Mouse (Mus musculus) left cerebral cortex, adult 18-20 months (tissue): ENCODE data around the gene Phf20. TPM values are rescaled to one million over a fixed set of nuclear protein-coding genes. Genes with fewer than 3 reads are reported as not detected.
A peak's percentile ranks its signal among the peaks of the same experiment; 100 is the strongest.

Experiments
- DNase-seq, 2 experiments: peaks; one replicate each; pipeline ENCODE4 v3.0.0; 2021 to 2022; ENCODE audit warnings: low spot score in 2 of 2, mixed read lengths in 1 of 2
- total RNA-seq, 2 experiments: library from RNA; stranded (reverse); gene quantifications; 2 replicates each; pipeline ENCODE4 v1.2.3; 2021

Phf20 gene
- total RNA-seq, 2 experiments from 2014 or later, result 87.7 to 97.8 TPM

DNA sequence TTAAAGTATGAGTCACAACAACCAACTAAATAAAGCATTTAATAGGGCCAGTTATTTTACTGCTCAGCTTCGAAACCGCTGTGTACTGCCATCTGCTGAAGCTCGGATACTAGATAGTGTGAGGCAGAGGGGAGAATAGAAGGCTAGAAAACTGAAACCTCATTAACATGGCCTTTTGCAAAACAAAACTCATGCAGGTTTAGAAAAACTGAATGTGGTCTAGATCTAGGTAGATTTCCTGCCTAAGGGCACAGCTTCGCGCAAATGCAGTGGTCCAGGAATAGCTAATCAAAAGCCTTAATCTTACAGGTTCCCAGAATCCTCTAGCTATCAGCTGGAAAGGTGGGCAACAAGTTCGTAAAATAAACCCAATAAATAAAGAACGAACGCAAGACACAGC is 115.2 kb downstream of the Phf20 start:
- DNase-seq, result no peak

DNA sequence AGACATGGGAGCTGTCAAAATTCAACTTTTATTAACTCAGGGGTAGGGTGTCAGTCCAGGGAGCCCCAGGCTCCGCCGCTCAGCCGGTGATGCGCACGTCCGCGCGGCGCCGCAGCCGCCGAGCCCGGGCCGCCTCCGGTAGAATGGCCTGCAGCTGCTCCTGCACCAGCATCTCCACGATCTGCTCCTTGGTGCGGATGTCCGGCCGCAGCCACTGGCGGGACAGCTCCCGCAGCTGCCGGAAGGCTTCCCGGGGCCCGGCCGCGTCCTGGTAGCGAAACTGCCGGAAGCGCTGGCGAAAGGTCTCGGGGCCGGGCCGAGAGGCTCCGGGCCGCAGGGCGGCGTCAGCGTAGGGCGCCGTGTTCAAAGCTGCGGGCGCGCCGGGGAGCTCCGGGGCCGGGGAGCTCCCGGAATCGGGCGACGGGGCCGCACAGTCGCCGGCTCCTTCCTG is 115.6 kb downstream of the Phf20 start:
- peak; percentile 40 to 56 for DNase-seq

DNA sequence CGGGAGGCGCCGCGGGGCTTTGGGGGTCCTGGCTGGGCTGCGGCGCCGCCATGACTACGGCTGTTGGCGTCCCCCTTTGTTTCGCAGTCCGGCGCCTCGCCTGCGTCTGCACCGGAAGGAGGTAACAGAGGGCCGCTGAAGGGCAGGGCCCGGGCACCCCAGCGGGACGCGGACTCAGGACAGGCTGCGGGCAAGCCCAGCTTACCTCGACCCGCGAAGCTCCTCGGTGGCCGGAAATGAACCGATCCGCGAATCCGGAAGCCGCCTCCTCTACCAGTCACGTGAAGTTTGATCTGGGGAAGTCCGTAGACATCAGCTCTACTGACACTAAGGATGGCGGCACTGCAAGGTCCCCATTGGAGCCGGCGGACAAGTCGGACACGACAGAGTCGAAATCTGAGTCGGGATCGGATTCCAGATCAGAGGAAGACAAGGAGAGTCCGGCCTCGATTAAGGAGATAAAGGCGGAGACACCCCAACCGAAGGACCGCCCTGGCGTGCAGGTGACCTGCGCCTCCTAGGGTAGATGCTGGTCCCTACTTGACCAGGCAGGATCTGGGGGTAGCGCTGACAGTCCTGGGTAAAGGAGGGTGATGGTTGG is 116.1 kb downstream of the Phf20 start, which contains the start of the genes Cnbd2 and Scand1:
Gene Cnbd2, plus strand, starts transcription at position 3 of the 601 bp plus-strand sequence.
Gene Scand1, minus strand, starts transcription at position 408 of the 601 bp plus-strand sequence.
- peak; percentile 81 to 87 for DNase-seq

DNA sequence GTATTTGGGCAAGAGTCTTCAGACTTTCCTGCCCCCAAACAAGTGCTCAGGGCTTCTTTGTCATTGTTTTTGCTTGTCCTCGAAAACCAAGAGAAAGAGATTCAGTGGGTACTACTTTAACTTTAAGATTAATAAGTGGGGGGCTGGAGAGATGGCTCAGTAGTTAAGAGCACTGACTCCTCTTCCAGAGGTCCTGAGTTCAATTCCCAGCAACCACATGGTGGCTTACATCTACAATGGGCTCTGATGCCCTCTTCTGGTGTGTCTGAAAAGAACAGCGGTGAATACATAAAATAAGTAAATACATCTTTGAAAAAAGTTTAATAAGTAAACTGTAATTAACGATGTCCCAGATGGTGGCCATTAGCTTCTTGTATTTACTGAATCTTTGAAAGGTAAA is 116.9 kb downstream of the Phf20 start:
- no peak for DNase-seq

DNA sequence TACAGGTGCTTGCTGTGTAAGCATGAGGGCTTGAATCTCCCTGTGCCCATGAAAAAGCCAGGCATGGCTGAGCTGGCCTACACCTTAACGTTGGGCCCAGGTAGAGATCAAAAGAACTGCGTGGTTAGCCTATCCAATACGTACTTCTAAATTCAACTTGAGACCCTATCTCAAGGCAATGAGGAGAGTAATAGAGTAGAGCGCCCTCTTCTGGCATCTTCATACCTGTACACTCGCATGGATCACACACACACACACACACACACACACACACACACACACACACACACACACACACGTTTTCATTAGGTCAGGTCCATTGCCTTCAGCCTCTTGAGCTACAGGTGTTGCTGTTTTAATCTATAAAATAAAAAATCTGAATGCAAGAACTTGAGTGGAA is 118.5 kb downstream of the Phf20 start:
- no peak for DNase-seq

DNA sequence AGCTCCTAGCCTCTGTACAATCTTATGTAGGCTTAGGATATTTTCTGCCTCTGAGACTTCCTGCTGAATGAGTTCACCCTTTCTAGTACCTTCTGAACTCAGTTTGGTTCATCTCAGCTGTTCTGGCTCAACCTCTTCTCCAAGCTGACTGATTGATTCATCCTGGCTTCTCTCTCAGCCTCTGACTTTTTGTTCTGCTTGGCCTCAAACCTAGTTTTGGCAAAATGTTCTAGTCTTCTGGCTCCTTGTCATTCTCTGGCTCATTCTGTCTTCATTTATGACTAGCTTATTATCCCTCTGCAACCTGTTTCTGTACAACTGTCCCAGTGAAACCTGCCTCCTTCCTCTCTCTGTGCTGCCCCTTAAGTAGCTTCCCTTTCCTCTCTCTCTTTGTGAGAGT is 122.2 kb downstream of the Phf20 start:
- no peak for DNase-seq

DNA sequence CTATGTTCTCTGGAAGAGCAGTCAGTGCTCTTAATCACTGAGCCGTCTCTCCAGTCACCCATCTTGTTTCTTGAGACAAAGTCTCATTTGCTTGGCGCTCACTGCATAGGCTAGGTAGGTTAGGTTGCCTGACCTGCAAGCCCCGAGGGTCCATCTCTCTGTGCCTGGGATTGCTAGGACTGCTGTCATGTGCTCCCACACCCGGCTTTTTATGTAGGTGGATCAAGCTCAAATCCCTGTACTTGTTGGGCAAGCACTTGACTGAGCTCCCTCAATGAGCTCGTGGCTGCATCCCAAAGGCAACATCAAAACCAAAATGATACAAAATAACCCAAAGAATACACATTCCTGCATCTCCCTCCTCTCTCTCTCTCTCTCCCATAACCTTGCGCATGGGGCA is 125.3 kb downstream of the Phf20 start:
- DNase-seq, result no peak

DNA sequence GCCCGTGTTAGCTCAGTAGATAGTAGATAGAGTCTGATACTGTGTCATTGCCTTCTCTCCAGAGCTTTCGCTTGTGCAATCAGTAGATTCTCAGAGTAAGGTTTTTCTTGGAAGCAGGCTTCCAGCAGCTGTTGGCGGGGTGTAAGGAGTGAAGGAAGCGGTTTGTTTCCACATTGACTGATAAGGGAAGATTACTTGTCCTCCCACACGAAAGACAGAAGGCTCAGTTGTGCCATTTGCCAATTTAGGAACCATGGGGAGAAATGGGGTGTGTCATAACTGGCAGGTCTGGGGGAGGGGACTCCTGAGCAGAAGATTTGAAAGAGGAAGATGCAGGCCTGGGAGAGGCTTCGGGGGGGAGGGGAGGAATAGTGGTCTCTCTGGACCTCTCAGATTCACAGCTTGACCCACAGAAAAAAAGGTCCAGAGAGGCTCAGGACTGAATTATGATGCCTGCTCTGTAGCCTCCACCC is 127.9 kb downstream of the Phf20 start:
- peak; percentile 25 to 34 for DNase-seq

DNA sequence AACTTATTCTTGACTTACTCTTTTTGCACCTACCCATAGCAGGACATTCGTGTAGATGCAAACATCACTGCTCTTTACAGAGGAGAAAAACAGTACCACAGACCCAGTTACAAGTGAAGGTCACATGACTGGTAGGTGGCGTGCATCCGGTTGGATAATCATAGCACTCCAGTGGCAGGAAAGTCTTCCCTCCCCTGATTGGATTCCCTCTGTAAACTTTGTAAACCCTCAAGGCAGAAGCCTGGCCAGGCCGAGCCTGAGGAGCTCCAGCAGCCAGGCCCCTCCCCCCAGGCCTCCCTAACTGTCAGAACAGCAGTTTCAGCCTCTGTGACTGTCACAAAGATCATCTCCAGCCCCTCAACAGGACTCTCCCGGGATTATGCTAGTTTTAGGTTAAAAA is 128.4 kb downstream of the Phf20 start:
- no peak for DNase-seq

DNA sequence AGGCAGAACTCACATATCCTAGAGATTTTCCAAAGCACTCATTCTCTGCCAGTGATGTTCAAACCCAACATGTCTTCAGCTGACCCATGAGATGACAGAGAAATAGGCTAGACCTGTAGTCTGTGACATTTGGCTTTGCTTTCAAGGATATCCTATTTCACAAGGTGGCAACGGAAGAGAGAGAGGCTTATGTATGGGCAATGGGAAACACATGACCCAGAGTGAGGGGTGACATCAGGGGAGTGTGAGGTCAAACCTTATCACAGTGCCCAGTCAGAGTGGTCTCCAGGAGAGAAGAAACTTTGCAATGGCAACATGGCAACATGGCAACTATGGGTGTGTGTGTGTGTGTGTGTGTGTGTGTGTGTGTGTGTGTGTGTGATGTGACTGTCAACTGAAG is 134.4 kb downstream of the Phf20 start:
- DNase-seq, result no peak

DNA sequence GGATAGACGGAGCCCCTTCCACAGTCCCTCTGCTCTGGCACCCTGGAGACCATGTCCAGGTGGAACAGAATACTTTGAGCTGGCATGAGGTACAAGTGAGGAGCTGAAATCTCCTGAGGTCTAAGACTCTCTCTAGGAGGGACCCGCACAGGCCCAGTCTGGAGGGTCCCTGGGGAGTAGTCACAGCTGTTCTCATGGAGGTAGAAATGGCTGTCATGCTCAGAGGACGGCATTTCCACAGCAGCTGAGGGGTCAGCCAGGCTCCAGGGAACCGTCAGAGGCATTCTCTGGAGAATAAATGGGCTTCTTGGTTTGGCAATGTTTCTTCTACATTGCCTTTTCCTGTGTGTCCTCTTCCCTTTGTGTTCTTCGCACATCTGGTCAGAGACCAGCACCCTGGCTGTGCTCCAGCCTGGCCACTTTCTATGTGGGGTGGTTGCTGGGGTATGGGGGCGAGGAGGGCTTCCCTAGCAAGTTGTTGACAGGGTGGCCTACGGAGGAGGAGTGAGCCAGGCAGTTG is 135.2 kb downstream of the Phf20 start:
- no peak for DNase-seq

DNA sequence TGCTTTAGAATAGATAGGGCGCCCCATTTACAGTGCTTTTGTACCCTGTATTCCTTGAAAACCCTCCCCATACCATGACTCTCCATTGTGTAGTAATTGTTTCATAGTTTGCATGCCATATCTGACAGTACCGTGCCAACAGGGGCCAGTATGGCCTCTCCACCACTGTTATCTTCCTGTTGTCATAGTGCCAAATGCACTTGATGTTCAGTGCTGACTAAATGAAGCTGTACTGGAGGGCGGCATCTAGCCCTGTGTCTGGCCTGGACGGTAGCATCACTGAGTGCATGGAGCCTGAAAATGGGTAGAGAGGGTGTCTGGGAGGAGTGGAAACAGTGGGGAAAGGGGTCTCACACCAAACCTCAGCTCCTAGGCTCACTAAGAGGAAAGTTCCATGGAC is 143.8 kb downstream of the Phf20 start:
- no peak for DNase-seq

DNA sequence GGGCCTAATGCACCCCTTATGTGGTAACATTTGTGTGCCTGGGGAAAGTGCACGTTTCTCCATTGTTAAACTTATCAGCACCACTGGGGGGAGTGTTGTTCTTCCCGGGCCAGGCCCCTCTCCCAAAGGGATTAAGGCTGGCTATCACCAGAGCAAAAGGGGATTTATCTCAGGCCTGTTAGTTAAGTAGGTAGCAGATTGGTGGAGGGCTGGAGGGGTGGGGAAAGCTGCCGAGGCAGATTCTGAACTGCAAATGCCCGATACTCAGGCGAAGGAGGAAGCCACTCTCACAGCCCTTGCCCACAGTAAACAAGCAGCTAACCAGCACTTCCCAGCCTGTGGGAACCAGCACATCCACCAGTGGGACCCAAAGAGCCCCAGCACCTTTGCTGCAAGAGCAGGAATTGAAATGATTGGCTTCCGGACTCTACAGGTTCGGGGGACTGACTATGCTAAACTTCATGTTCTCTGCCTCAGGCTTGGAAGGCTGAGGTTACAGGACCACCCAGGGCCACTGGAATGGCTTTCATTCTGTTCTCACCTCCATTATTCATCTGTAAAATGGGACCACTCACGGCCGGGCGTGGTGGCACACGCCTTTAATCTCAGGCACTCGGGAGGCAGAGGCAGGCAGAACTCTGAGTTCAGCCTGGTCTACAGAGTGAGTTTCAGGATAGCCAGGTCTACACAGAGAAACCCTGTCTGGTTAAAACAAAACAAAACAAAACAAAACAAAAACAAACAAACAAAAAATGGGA is 148.7 kb downstream of the Phf20 start:
- no peak for DNase-seq

DNA sequence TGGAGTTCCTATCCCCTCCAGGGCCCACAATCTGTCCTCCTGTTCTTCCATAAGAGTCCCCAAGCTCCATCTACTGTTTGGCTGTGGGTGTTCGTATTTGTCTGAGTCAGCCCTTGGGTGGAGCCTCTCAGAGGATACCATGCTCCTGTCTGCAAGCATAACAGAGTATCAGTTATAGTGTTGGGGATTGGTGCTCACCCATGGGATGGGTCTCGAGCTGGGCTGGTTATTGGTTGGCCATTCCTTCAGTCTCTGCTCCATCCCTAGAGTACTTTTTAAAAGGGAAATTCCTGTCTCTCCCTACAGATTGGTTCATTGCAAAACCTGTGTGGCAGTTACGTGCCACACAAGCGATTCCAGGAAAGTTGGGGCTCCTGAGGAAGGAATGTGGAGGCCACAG is 152.5 kb downstream of the Phf20 start:
- no peak for DNase-seq

DNA sequence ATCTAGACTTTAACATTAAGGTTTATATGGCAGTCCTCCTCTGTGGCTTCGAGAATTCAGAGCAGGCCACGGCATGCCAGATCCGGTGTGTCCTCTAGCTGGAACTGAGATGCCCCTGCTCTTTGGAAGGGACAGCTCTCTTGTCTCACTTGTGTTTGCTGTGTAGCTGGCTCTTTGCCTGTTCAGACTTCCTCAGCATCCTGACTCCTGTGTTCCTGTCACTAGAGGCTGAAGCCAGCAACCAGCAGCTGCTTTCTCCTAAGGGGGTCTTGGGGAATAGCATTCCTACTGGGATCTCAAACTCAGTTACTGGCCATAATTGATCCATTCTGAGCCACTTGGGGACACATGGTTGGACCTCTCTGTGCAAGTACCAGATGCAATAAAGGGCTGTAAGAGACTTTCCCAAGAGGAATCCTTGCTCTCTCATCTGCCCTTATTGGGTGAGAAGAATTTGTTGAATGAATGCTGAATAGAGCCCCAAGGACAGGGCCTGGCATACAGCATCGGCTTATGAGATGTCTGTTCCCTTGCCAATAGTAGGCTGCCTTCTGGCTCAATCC is 153.1 kb downstream of the Phf20 start:
- no peak for DNase-seq

DNA sequence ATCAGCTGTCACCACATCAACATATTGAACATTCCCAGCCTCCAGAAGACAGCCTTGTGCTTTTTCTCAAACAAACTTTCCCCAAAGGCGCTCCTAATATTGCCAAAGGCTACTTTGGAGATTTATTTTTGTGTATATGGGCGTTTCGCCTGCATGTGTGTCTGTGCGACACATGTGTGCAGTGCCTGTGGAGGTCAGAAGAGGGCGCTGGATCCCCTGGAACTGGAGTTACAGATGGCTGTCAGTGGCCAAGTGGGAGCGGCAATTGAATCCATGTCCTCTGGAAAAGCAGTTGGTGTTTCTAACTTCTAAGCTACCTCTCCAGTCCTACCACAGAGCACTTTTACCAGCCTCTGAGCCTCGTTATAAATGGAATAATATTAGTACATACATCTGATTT is 155.0 kb downstream of the Phf20 start:
- no peak for DNase-seq

DNA sequence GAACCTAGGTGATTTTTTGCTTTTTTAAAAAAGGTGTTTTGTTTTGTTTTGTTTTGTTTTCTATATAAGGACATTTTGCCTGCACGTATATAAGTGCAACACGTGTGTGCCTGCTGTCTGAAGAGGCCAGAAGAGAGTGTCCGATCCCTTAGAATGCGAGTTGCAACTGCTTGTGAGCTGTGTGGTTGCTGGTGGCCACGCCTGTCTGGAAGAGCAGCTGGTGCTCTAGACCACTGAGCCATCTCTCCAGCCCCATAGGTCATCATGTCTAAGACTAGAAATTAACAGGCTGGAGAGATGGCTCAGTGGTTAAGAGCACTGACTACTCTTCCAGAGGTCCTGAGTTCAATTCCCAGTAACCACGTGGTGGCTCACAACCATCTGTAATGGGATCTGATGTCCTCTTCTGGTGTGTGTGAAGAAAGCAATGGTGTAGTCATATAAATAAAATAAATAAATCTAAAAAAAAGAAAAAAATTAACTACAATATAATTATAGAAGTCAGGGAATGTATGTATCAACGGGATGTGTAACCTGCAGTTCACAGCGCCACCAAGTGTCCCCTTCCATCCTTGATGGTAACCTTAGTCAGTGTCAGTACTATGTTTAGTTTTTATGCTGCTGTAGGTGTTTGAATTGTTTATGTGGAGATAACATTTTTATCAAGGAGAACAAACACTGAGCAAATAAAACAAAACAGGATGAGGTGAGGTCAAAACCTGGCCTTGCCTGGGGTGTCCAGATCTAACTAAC is 156.3 kb downstream of the Phf20 start:
- DNase-seq, result no peak

DNA sequence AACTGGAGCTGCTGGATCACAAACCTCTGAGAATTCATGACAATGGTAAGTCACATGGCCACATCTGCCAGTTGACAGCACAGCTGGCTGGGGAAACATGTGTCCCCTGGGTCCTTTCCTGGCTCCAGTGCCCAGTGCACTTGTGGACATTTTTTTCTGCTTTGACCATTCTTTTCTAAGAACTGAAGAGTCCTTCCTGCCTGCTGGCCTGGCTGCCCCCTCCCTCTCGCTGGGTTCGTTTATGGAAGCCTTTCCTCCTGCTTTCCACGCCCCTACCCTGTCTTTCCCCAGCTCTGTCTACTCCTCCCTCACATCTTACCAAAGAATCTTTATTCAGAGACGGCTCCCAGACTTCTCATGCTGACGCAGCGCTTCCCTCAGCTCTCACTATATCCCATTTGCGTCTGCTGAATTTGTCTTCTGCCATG is 157.0 kb downstream of the Phf20 start:
- DNase-seq, result no peak

DNA sequence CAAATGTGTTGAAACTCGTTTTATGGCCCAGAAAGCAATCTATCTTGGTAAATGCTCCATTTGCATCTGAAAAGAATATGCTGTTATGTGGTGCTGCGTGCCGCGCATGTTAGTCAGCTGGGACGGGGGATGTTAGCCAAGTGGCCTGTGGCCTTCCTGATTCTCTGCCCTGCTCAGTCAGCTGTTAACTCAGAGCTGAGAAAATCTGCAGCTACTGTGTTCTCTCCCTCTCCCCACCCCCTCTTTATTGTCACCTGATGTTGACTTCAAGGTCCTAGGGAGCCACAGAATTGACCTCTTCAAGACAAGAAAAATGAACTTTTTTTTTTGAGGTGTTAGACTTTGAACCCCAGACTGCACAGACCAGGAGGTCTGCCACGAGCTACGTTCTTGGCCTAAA is 159.8 kb downstream of the Phf20 start:
- peak; percentile 25 for DNase-seq
